Mouse (Mus musculus): ENCODE data around the gene Gpc6.

DNA sequence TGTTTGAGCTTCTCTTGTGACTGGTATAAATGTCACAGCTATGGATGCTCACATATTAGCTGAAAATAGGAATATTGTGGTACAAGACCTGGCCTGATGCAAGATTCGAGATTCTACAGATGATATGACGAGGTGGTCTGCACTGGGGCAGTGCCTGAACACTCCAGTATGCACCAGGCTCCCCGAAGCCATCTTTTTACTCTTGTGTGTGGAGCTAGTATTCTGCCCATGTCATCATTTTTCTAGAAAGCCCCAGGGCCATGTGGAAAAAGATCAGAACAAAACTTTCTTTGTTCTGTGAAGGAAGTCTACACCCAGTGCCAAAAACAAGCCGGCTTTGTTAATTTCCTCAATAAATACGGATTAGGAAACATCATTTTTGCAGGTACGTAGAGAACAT, 39.7 kb downstream of the Gpc6 start:
- TF ChIP-seq ZKSCAN1 (IDR thresholded peaks at IDR 0.05; ENCODE audit: low read depth, low read length) (no peak), CTCF (IDR thresholded peaks at IDR 0.05 in 2 of 3, conservative IDR thresholded peaks at IDR 0.05 in 1 of 3; ENCODE audit: control insufficient read depth in 1 of 3, insufficient read depth in 1 of 3, low read depth in 2 of 3, low read length in 3 of 3, poor library complexity in 1 of 3, severe bottlenecking in 1 of 3) (no peak), POLR2AphosphoS2 (IDR thresholded peaks at IDR 0.05; ENCODE audit: low read length) (no peak), POLR2A (IDR thresholded peaks at IDR 0.05; ENCODE audit: control insufficient read depth in 1 of 2, insufficient read depth in 1 of 2, low read depth in 1 of 2, low read length in 2 of 2, poor library complexity in 1 of 2) (no peak), HCFC1 (IDR thresholded peaks at IDR 0.05; ENCODE audit: low read depth, low read length) (no peak), EP300 (IDR thresholded peaks at IDR 0.05; ENCODE audit: low read depth in 1 of 2, low read length in 2 of 2) (no peak), MAZ (IDR thresholded peaks at IDR 0.05; ENCODE audit: low read depth, low read length) (no peak), GATA1 (IDR thresholded peaks at IDR 0.05; ENCODE audit: low read depth, low read length) (no peak), GABPA (IDR thresholded peaks at IDR 0.05; ENCODE audit: low read depth, low read length) (no peak), BHLHE40 (IDR thresholded peaks at IDR 0.05; ENCODE audit: borderline replicate concordance, low read depth, low read length) (no peak), E2F4 (IDR thresholded peaks at IDR 0.05; ENCODE audit: borderline replicate concordance, low read depth, low read length) (no peak), TAL1 (IDR thresholded peaks at IDR 0.05; ENCODE audit: low read length) (no peak), JUND (IDR thresholded peaks at IDR 0.05; ENCODE audit: low read depth, low read length) (no peak)
